Mouse (Mus musculus): Measurements from ENCODE around the gene Cotl1. TPM values are rescaled to one million over a fixed set of nuclear protein-coding genes. Genes with fewer than 3 reads are reported as not detected.

Gene Cotl1
- polyA plus RNA-seq, 1 experiment from 2014 or later = 139 TPM

DNA sequence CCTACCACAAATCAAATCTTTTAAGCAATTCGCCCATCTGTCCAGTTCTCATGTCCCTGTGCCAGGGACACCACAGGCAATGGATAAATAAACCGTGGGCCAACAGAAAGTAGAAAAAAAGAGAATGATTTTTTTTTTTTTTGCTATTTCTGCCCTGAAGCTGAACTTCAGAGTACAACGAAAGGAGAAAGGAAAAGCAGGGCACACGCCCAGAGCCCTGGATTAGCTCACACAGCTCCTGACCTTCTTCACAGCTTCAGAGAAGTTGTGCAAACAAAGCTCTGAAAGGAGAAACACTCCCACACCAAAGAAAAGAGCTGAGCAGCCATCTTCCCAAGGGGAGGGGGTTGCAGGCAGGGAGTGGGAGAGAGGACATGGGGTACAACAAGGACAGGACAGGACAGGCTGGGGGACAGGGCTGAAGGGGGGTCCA lies 12.6 kb downstream of the Cotl1 start:
- H3K36me3 ChIP-seq (ENCODE audit: control insufficient read depth, insufficient read depth, low read length) = no peaks in the 10 kb centered on the region
- no peak overlapping the region for H3K4me3 ChIP-seq (ENCODE audit: low read depth, low read length)
- H3K9ac ChIP-seq (ENCODE audit: low read depth, low read length) = no peak overlapping the region
- no peak overlapping the region for H3K27ac ChIP-seq (ENCODE audit: low read length)
- no peaks in the 10 kb centered on the region for H3K27me3 ChIP-seq (ENCODE audit: control insufficient read depth, insufficient read depth, low read depth, low read length)
- ATAC-seq = no peak
- no peak overlapping the region for H3K4me2 ChIP-seq (ENCODE audit: low read length)
- H3K4me1 ChIP-seq (ENCODE audit: control insufficient read depth, insufficient read depth, low read length) = peaks cover 39% of the 10 kb centered on the region
- 22% methylated on average over 4 of the region's 4 CpGs for WGBS
- H3K9me3 ChIP-seq (replicated peaks; ENCODE audit: control insufficient read depth, low read length, poor library complexity, severe bottlenecking) = no peaks in the 10 kb centered on the region

DNA sequence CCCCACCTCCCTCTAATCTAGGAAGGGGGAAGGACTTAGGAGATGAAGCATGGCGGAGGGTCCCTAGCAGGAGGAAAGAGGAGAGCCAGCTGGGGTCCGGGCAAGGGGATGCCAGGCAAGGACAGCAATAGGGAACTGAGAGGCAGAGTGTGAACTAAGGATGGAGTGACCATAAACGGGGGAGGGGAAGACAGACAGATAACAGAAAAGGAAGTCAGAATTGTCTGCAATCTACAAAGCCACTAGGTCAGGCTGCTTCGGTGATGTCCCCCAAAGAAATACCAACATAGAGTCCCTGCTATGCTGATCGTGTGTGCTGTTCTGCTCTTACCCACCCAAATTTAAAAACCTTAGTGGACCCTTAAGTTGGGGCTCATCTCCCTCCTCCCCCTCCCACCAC lies 13.4 kb downstream of the Cotl1 start:
- Histone ChIP-seq H3K9me3 (replicated peaks; ENCODE audit: control insufficient read depth, low read length, poor library complexity, severe bottlenecking) (no peaks in the 10 kb centered on the region), H3K27me3 (ENCODE audit: control insufficient read depth, insufficient read depth, low read depth, low read length) (no peaks in the 10 kb centered on the region), H3K4me3 (ENCODE audit: low read depth, low read length) (no peak overlapping the region), H3K4me1 (ENCODE audit: control insufficient read depth, insufficient read depth, low read length) (peaks cover 31% of the 10 kb centered on the region), H3K4me2 (ENCODE audit: low read length) (no peak overlapping the region), H3K9ac (ENCODE audit: low read depth, low read length) (no peak overlapping the region), H3K36me3 (ENCODE audit: control insufficient read depth, insufficient read depth, low read length) (peaks cover 3% of the 10 kb centered on the region; the same call in 1 of the 2 replicates), H3K27ac (ENCODE audit: low read length) (no peak overlapping the region)
- no peak for ATAC-seq
- WGBS = 87% methylated on average over 5 of the region's 5 CpGs

DNA sequence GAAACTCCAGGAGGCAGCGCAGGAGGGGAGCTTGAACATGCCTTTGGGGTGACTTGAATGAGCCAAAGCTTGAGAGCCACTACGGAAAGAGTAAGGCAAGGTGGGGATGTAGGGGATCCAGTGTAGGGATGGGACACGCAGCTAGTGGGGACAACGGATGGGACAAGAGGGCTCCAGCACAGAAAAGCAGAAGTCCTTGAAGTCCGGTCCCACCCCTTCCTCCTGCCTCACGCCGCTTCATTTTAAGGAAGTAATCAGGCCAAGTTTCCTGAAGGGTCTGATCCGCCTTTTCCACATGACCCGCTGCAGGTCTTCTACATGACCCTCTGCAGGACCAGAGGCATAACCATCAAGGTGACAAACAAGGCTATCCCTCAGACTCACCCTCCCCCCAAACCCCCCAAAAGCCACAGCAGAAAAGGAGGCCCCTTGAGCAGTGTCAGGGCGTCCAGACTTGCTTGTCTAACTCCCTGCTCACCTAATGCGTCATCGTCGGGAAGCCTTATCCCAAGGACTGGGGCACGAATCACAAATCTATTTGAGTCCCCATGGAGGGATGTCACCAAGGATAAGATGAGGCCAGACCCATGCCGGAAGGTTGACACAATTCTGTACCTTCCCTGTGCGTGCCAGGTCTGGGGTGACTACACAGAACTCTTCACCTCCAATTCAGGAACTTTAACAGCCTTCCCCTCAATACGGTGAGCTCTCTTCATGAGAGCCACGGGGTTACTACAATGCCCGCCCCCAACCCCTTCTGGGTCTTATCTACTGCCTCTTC lies 14.2 kb downstream of the Cotl1 start:
- Histone ChIP-seq H3K27me3 (ENCODE audit: control insufficient read depth, insufficient read depth, low read depth, low read length) (no peaks in the 10 kb centered on the region), H3K4me3 (ENCODE audit: low read depth, low read length) (no peak overlapping the region), H3K4me1 (ENCODE audit: control insufficient read depth, insufficient read depth, low read length) (peaks cover 23% of the 10 kb centered on the region), H3K9me3 (replicated peaks; ENCODE audit: control insufficient read depth, low read length, poor library complexity, severe bottlenecking) (no peaks in the 10 kb centered on the region), H3K27ac (ENCODE audit: low read length) (no peak overlapping the region), H3K9ac (ENCODE audit: low read depth, low read length) (no peak overlapping the region), H3K4me2 (ENCODE audit: low read length) (no peak overlapping the region), H3K36me3 (ENCODE audit: control insufficient read depth, insufficient read depth, low read length) (peaks cover 10% of the 10 kb centered on the region)
- 90% methylated on average over 19 of the region's 19 CpGs for WGBS
- ATAC-seq = no peak

DNA sequence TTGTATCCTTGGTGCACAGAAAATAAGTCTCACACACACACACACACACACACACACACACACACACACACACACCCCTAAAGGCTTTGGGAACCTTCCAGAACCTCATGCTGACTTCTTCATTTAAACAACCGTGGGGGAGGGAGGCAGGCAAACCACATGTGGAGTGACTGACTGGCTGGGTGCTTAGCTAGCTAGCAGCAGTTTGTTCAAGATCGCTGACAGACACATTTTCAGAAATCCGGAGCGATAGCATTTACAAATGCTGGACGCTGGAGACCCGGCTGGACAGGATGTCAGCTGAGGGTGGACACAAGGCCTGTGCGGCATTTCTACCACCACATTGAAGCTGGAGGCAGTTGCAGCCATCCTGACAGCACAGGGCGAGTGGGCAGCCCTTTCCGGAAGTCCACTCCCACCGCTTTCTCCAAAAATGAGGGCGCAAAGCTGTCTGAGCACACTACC lies 15.5 kb downstream of the Cotl1 start:
- Histone ChIP-seq H3K27me3 (ENCODE audit: control insufficient read depth, insufficient read depth, low read depth, low read length) (no peaks in the 10 kb centered on the region), H3K9me3 (replicated peaks; ENCODE audit: control insufficient read depth, low read length, poor library complexity, severe bottlenecking) (no peaks in the 10 kb centered on the region), H3K4me2 (ENCODE audit: low read length) (no peak overlapping the region), H3K36me3 (ENCODE audit: control insufficient read depth, insufficient read depth, low read length) (peaks cover 13% of the 10 kb centered on the region), H3K27ac (ENCODE audit: low read length) (no peak overlapping the region), H3K4me1 (ENCODE audit: control insufficient read depth, insufficient read depth, low read length) (peaks cover 11% of the 10 kb centered on the region), H3K4me3 (ENCODE audit: low read depth, low read length) (no peak overlapping the region), H3K9ac (ENCODE audit: low read depth, low read length) (no peak overlapping the region)
- no peak for ATAC-seq
- WGBS = 72% methylated on average over 11 of the region's 11 CpGs

DNA sequence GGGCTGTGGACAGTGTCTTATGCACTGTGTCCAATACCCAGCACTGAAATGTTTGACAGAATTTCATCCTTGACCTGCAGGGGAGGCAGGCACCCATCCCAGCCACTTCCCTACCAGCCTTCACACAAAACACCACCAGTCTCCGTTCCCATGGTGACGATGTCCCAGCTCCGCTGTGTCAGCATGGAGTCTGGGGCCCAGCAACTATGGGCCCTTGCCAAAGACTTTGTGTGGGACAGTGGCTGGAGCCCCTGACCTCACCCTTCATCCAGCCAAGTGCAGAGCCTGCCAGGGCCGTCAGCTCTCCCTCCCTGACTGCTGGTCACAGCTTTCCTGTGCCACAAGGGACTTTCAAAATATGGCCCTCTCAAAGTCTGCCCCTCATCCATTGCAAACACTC lies 16.2 kb downstream of the Cotl1 start:
- ATAC-seq = no peak

DNA sequence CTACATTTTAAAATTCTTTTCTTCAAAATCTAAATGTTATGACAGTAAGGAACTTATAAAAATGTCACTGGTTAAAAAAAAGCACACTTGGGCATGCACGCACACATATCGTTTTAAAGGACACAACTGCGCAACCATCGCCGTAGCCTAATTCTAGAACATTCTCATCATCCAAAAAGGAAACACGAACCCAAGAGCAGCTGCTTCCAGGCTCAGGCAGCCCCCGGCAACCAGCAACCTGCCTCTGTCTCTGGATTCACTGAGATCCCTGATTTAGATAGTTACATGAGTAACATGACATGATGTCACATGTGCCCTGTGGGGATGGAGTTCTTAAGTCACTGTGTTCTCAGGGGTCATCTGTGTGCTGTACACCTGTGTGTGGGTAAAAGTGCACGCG lies 17.1 kb downstream of the Cotl1 start:
- Histone ChIP-seq H3K4me1 (ENCODE audit: control insufficient read depth, insufficient read depth, low read length) (peaks cover 4% of the 10 kb centered on the region), H3K27ac (ENCODE audit: low read length) (no peak overlapping the region), H3K27me3 (ENCODE audit: control insufficient read depth, insufficient read depth, low read depth, low read length) (no peaks in the 10 kb centered on the region), H3K36me3 (ENCODE audit: control insufficient read depth, insufficient read depth, low read length) (peaks cover 13% of the 10 kb centered on the region), H3K4me3 (ENCODE audit: low read depth, low read length) (no peak overlapping the region), H3K9ac (ENCODE audit: low read depth, low read length) (no peak overlapping the region), H3K9me3 (replicated peaks; ENCODE audit: control insufficient read depth, low read length, poor library complexity, severe bottlenecking) (no peaks in the 10 kb centered on the region), H3K4me2 (ENCODE audit: low read length) (no peak overlapping the region)
- 95% methylated on average over 9 of the region's 9 CpGs for WGBS
- ATAC-seq = no peak

More for the DNA sequence above, 16.2 kb downstream of the Cotl1 start:
- no peak overlapping the region for H3K27ac ChIP-seq (ENCODE audit: low read length)
- H3K27me3 ChIP-seq (ENCODE audit: control insufficient read depth, insufficient read depth, low read depth, low read length) = no peaks in the 10 kb centered on the region
- H3K36me3 ChIP-seq (ENCODE audit: control insufficient read depth, insufficient read depth, low read length) = peaks cover 13% of the 10 kb centered on the region
- H3K4me1 ChIP-seq (ENCODE audit: control insufficient read depth, insufficient read depth, low read length) = peaks cover 10% of the 10 kb centered on the region
- H3K4me2 ChIP-seq (ENCODE audit: low read length) = no peak overlapping the region
- no peak overlapping the region for H3K9ac ChIP-seq (ENCODE audit: low read depth, low read length)
- 42% methylated on average over 4 of the region's 4 CpGs for WGBS
- no peaks in the 10 kb centered on the region for H3K9me3 ChIP-seq (replicated peaks; ENCODE audit: control insufficient read depth, low read length, poor library complexity, severe bottlenecking)
- no peak overlapping the region for H3K4me3 ChIP-seq (ENCODE audit: low read depth, low read length)

DNA sequence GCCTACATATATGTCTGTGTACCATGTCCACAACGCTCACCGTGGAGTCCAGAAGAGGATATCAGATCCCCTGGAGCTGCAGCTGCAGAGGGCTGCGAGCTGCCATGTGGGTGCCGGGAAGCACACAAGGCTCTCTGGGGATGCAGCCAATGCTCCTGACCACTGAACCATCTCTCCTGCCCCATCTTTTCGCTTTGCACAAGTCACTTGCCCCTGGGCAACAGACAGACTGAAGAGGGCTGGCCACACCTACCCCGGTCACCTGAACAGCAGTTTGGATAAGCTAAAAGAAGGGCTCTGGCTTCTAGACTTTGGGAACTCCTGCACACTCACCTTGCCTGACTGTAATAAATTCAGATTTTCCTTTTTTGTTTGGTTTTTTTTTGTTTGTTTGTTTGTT lies 18.7 kb downstream of the Cotl1 start:
- H3K27me3 ChIP-seq (ENCODE audit: control insufficient read depth, insufficient read depth, low read depth, low read length) = no peaks in the 10 kb centered on the region
- 97% methylated on average over 6 of the region's 6 CpGs for WGBS

DNA sequence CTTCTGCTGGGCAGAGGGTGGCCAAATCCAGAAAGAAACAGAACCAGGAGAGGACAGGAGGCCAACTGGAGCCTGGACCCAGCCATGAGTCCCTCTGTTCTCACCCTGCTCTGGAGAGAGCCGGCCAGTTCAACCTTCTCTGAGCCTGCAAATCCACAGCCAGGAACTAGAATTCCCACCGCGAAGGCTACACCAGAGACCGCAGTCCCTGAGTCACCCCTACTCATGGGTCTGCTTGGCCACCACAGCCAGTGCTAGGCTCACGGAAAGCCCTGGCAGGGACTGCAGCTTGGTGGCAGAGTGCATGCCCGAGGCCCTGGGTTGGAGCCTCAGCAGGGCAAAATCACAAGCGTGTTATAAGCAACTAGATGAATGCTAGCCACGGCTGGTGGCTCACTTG lies 20.4 kb downstream of the Cotl1 start:
- Histone ChIP-seq H3K4me1 (ENCODE audit: control insufficient read depth, insufficient read depth, low read length) (peaks cover 3% of the 10 kb centered on the region; the same call in 1 of the 2 replicates), H3K27me3 (ENCODE audit: control insufficient read depth, insufficient read depth, low read depth, low read length) (no peaks in the 10 kb centered on the region)
- ATAC-seq = no peak

More for the DNA sequence above, 18.7 kb downstream of the Cotl1 start:
- H3K9me3 ChIP-seq (replicated peaks; ENCODE audit: control insufficient read depth, low read length, poor library complexity, severe bottlenecking) = no peaks in the 10 kb centered on the region
- no peak overlapping the region for H3K27ac ChIP-seq (ENCODE audit: low read length)
- H3K4me2 ChIP-seq (ENCODE audit: low read length) = no peak overlapping the region
- no peak for ATAC-seq
- H3K4me1 ChIP-seq (ENCODE audit: control insufficient read depth, insufficient read depth, low read length) = peaks cover 3% of the 10 kb centered on the region; the same call in 1 of the 2 replicates
- H3K9ac ChIP-seq (ENCODE audit: low read depth, low read length) = no peak overlapping the region
- H3K36me3 ChIP-seq (ENCODE audit: control insufficient read depth, insufficient read depth, low read length) = peaks cover 13% of the 10 kb centered on the region
- no peak overlapping the region for H3K4me3 ChIP-seq (ENCODE audit: low read depth, low read length)

DNA sequence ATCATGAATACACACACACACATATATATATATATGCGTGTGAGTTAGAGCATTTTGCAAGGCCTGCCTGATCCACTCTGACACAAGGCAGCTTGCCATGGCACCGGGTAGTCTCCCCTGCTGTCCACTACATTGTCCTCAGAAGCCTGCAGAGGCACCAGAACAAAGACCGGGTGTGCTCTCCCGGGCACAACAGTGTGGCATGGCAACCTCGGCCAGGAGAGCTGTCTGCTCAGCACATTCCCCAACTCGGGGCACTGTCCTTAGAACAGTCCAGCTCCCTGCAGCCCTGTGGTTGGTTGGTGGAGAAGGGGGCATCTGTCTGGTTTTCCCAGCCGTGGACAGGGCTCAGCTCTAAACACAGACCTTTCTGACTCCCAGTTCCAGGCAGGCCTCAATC lies 21.0 kb downstream of the Cotl1 start:
- Histone ChIP-seq H3K4me3 (ENCODE audit: low read depth, low read length) (no peak overlapping the region), H3K9me3 (replicated peaks; ENCODE audit: control insufficient read depth, low read length, poor library complexity, severe bottlenecking) (no peaks in the 10 kb centered on the region), H3K36me3 (ENCODE audit: control insufficient read depth, insufficient read depth, low read length) (peaks cover 13% of the 10 kb centered on the region), H3K9ac (ENCODE audit: low read depth, low read length) (no peak overlapping the region), H3K4me1 (ENCODE audit: control insufficient read depth, insufficient read depth, low read length) (peaks cover 3% of the 10 kb centered on the region; the same call in 1 of the 2 replicates), H3K27me3 (ENCODE audit: control insufficient read depth, insufficient read depth, low read depth, low read length) (no peaks in the 10 kb centered on the region), H3K4me2 (ENCODE audit: low read length) (no peak overlapping the region), H3K27ac (ENCODE audit: low read length) (no peak overlapping the region)
- WGBS = 61% methylated on average over 7 of the region's 7 CpGs
- no peak for ATAC-seq

More for the DNA sequence above, 20.4 kb downstream of the Cotl1 start:
- Histone ChIP-seq H3K27ac (ENCODE audit: low read length) (no peak overlapping the region), H3K4me3 (ENCODE audit: low read depth, low read length) (no peak overlapping the region), H3K36me3 (ENCODE audit: control insufficient read depth, insufficient read depth, low read length) (peaks cover 13% of the 10 kb centered on the region), H3K9me3 (replicated peaks; ENCODE audit: control insufficient read depth, low read length, poor library complexity, severe bottlenecking) (no peaks in the 10 kb centered on the region), H3K9ac (ENCODE audit: low read depth, low read length) (no peak overlapping the region), H3K4me2 (ENCODE audit: low read length) (no peak overlapping the region)
- WGBS = 94% methylated on average over 8 of the region's 8 CpGs

Measured in midbrain, embryonic 16.5 days (tissue).